Mouse (Mus musculus) bone marrow macrophage, adult 2 months (primary cell): ENCODE results near the gene March8. TPM values are rescaled to one million over a fixed set of nuclear protein-coding genes. Genes with fewer than 3 reads are reported as not detected.
A peak's percentile ranks its signal among the peaks of the same experiment; 100 is the strongest.

ENCODE experiments used
- H3K27ac ChIP-seq: 2 replicates; pipeline ENCODE4 v1.5.1; 2012; ENCODE audit warnings: low read depth, low read length; ENCODE audit not compliant: insufficient read depth
- H3K4me1 ChIP-seq: 2 replicates; pipeline ENCODE4 v1.6.1; 2012; ENCODE audit warnings: low read length; ENCODE audit not compliant: control insufficient read depth, insufficient read depth
- H3K4me3 ChIP-seq: 2 replicates; pipeline ENCODE4 v1.5.1; 2012; ENCODE audit warnings: mild to moderate bottlenecking, low read length, moderate library complexity; ENCODE audit not compliant: insufficient read depth
- CTCF ChIP-seq: IDR thresholded peaks from 2 replicates; pipeline ENCODE4 v1.5.1; 2012; ENCODE audit warnings: low read depth, mild to moderate bottlenecking, low read length, moderate library complexity
- POLR2A ChIP-seq: IDR thresholded peaks from 2 replicates; pipeline ENCODE4 v1.6.1; 2012; ENCODE audit warnings: mild to moderate bottlenecking, low read depth, low read length, borderline replicate concordance
- polyA plus RNA-seq: library from polyadenylated mRNA; stranded (reverse); fragments of >200 nt; gene quantifications from 2 replicates; pipeline ENCODE4 v1.2.4, GENCODE M21; 2012; ENCODE audit not compliant: missing spikeins, insufficient read depth, insufficient read length

March8 gene
- polyA plus RNA-seq, 1 experiment: 32.1 TPM

DNA sequence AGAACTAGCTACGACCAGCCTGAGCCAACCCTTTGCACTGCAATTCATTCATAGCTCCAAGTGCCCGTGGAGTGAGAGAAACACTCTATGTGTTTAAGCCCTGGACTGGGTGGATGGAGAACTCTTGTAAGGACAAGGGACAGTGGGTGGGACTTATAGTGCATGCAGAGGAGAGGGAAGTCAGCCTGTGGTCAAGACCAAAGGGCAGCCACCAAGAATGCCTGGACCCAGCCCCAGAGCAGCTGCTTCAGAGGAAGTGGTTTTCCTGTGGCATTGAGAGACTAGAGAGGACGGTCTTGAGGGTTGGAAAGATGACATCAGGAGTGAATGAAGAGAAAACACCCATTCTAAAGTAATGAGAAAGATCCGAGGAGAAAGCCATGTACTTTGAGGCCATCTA lies 118.0 kb downstream of the March8 start:
- no peak overlapping the region for H3K4me3 ChIP-seq
- H3K4me1 ChIP-seq: peaks cover 48% of the 10 kb centered on the region
- TF ChIP-seq POLR2A (no peak), CTCF (no peak)
- H3K27ac ChIP-seq: peak overlapping the region; percentile 67

DNA sequence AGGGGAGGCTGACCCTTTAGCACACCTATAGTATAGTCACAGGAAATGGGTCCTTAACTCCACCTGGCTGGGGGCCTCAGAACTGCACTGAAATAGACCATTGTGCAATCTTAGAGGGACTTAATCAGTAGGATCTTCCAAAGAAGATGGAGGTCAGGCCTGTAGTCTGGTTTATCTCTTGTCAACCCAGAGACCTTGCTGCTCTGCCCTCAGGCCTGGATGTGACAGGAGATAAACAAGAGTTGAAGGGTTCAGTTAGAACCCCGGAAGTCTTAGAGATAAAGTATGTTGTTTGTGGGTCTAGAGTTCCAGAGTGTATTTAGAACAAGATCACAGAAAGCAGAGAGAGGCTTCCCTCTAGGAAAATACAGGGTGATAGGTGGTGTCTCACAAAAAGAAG lies 118.7 kb downstream of the March8 start:
- Histone ChIP-seq H3K4me3 (no peak overlapping the region), H3K4me1 (peaks cover 48% of the 10 kb centered on the region), H3K27ac (peak overlapping the region; percentile 67)
- TF ChIP-seq POLR2A (no peak), CTCF (no peak)

GRCm38 (mm10) chr6:116458728-116459127 lies 120.9 kb downstream of the March8 start:
- H3K27ac ChIP-seq: peak overlapping the region; percentile 52
- TF ChIP-seq CTCF (no peak), POLR2A (no peak)
- H3K4me3 ChIP-seq: no peak overlapping the region
- peaks cover 54% of the 10 kb centered on the region for H3K4me1 ChIP-seq

Other genes starting within 250 kb of the March8 start
- gene Tmcc1, start 144.5 kb upstream of the March8 start, polyA plus RNA-seq: 41.2 and 41.6 TPM in 2 replicates
- gene Washc2, start 130.0 kb upstream of the March8 start, polyA plus RNA-seq: 87.7 and 90.9 TPM in 2 replicates
- 5.8 and 6.6 TPM in 2 replicates for gene Zfand4, start 73.8 kb upstream of the March8 start, polyA plus RNA-seq
- 43.6 and 46.3 TPM in 2 replicates for gene Alox5, start 123.2 kb downstream of the March8 start, polyA plus RNA-seq
- gene Olfr211, start 151.1 kb downstream of the March8 start, polyA plus RNA-seq: not detected in 2 replicates
- not detected in 2 replicates for gene Olfr212, start 168.5 kb downstream of the March8 start, polyA plus RNA-seq
- not detected in 2 replicates for gene Olfr213, start 200.4 kb downstream of the March8 start, polyA plus RNA-seq
- gene Gm5580, start 213.1 kb downstream of the March8 start, polyA plus RNA-seq: not detected in 2 replicates
- gene Olfr214, start 216.2 kb downstream of the March8 start, polyA plus RNA-seq: not detected in 2 replicates
- gene Olfr215, start 246.2 kb downstream of the March8 start, polyA plus RNA-seq: not detected in 2 replicates